Mouse (Mus musculus): ENCODE results near the gene Gm15262. TPM values are rescaled to one million over a fixed set of nuclear protein-coding genes. Genes with fewer than 3 reads are reported as not detected.
A peak's percentile ranks its signal among the peaks of the same experiment; 100 is the strongest.
"Not testable (repeated sequence)": the region's sequence is repeated elsewhere in the genome, so short reads cannot be mapped to it uniquely, and the experiment has no call there.

Gm15262 gene
- polyA plus RNA-seq (2015; fragmentation: Nextera tagmentation; extraction: Ambion mirVana): not detected in 2 replicates

GRCm38 (mm10) chrX:161287156-161287555 is at the start of gene Gm15262:
Gene Gm15262 (plus strand): TSS chrX:161287456.
- not testable (repeated sequence) for ATAC-seq (ENCODE audit: low read depth); H3K27ac ChIP-seq; H3K9me3 ChIP-seq (replicated peaks); H3K4me3 ChIP-seq (replicated peaks); H3K4me1 ChIP-seq (replicated peaks); H3K9ac ChIP-seq; H3K36me3 ChIP-seq; H3K27me3 ChIP-seq; DNase-seq; H3K4me2 ChIP-seq
- 46% methylated on average over 2 of the region's 2 CpGs for WGBS (ENCODE audit: insufficient replicate concordance)

- 59% methylated on average over 1 of the region's 1 CpGs for WGBS (ENCODE audit: insufficient replicate concordance)
- Histone ChIP-seq H3K4me1 (replicated peaks) (no peaks in the 10 kb centered on the region), H3K4me3 (replicated peaks) (no peak overlapping the region), H3K27me3 (no peaks in the 10 kb centered on the region), H3K27ac (no peak overlapping the region), H3K4me2 (no peak overlapping the region), H3K9me3 (replicated peaks) (no peaks in the 10 kb centered on the region), H3K36me3 (no peaks in the 10 kb centered on the region), H3K9ac (no peak overlapping the region)
- ATAC-seq (ENCODE audit: low read depth): no peak
- DNase-seq: no peak
Measured at GRCm38 (mm10) chrX:161308131-161308530, 20.9 kb downstream of the Gm15262 start.

- no peak for DNase-seq
- H3K4me2 ChIP-seq: no peak overlapping the region
- H3K36me3 ChIP-seq: no peaks in the 10 kb centered on the region
- no peak overlapping the region for H3K27ac ChIP-seq
- no peak overlapping the region for H3K9ac ChIP-seq
- no peaks in the 10 kb centered on the region for H3K9me3 ChIP-seq (replicated peaks)
- H3K27me3 ChIP-seq: no peaks in the 10 kb centered on the region
- H3K4me3 ChIP-seq (replicated peaks): no peak overlapping the region
- H3K4me1 ChIP-seq (replicated peaks): no peaks in the 10 kb centered on the region
- ATAC-seq (ENCODE audit: low read depth): no peak
Measured at GRCm38 (mm10) chrX:161316443-161316842, 29.2 kb downstream of the Gm15262 start.

- Histone ChIP-seq H3K9ac (no peak overlapping the region), H3K36me3 (no peaks in the 10 kb centered on the region), H3K4me3 (replicated peaks) (no peak overlapping the region), H3K27me3 (no peaks in the 10 kb centered on the region), H3K4me2 (no peak overlapping the region), H3K4me1 (replicated peaks) (no peaks in the 10 kb centered on the region), H3K9me3 (replicated peaks) (no peaks in the 10 kb centered on the region), H3K27ac (no peak overlapping the region)
- 26% methylated on average over 11 of the region's 11 CpGs for WGBS (ENCODE audit: insufficient replicate concordance)
- ATAC-seq (ENCODE audit: low read depth) (no peak), DNase-seq (no peak)
Measured at GRCm38 (mm10) chrX:161370927-161371326, 83.7 kb downstream of the Gm15262 start.

GRCm38 (mm10) chrX:161371461-161371860 is 84.2 kb downstream of the Gm15262 start:
- WGBS (ENCODE audit: insufficient replicate concordance): 41% methylated on average over 3 of the region's 3 CpGs
- Histone ChIP-seq H3K9ac (no peak overlapping the region), H3K36me3 (no peaks in the 10 kb centered on the region), H3K4me2 (no peak overlapping the region), H3K27ac (no peak overlapping the region), H3K27me3 (no peaks in the 10 kb centered on the region), H3K9me3 (replicated peaks) (no peaks in the 10 kb centered on the region), H3K4me3 (replicated peaks) (no peak overlapping the region), H3K4me1 (replicated peaks) (no peaks in the 10 kb centered on the region)
- ATAC-seq (ENCODE audit: low read depth): no peak
- DNase-seq: no peak

- H3K9ac ChIP-seq: no peak overlapping the region
- H3K27ac ChIP-seq: no peak overlapping the region
- no peak for DNase-seq
- no peaks in the 10 kb centered on the region for H3K9me3 ChIP-seq (replicated peaks)
- H3K4me3 ChIP-seq (replicated peaks): no peak overlapping the region
- H3K27me3 ChIP-seq: no peaks in the 10 kb centered on the region
- no peak for ATAC-seq (ENCODE audit: low read depth)
- H3K4me1 ChIP-seq (replicated peaks): no peaks in the 10 kb centered on the region
- WGBS (ENCODE audit: insufficient replicate concordance): 28% methylated on average over 1 of the region's 1 CpGs
- no peaks in the 10 kb centered on the region for H3K36me3 ChIP-seq
- no peak overlapping the region for H3K4me2 ChIP-seq
Measured at GRCm38 (mm10) chrX:161375568-161375967, 88.3 kb downstream of the Gm15262 start.

- no peak for DNase-seq
Measured at GRCm38 (mm10) chrX:161385791-161386190, 98.5 kb downstream of the Gm15262 start.

GRCm38 (mm10) chrX:161387942-161388341 is 100.7 kb downstream of the Gm15262 start:
- H3K4me1 ChIP-seq (replicated peaks): no peaks in the 10 kb centered on the region
- no peak for DNase-seq
- H3K9me3 ChIP-seq (replicated peaks): no peaks in the 10 kb centered on the region
- no peak overlapping the region for H3K4me2 ChIP-seq
- no peaks in the 10 kb centered on the region for H3K27me3 ChIP-seq
- H3K36me3 ChIP-seq: no peaks in the 10 kb centered on the region
- H3K4me3 ChIP-seq (replicated peaks): no peak overlapping the region
- no peak overlapping the region for H3K27ac ChIP-seq
- ATAC-seq (ENCODE audit: low read depth): no peak
- 75% methylated on average over 4 of the region's 4 CpGs for WGBS (ENCODE audit: insufficient replicate concordance)
- no peak overlapping the region for H3K9ac ChIP-seq

More at GRCm38 (mm10) chrX:161385791-161386190, 98.5 kb downstream of the Gm15262 start:
- Histone ChIP-seq H3K4me1 (replicated peaks) (no peaks in the 10 kb centered on the region), H3K9me3 (replicated peaks) (no peaks in the 10 kb centered on the region), H3K27me3 (no peaks in the 10 kb centered on the region), H3K36me3 (no peaks in the 10 kb centered on the region), H3K27ac (no peak overlapping the region), H3K4me3 (replicated peaks) (no peak overlapping the region), H3K9ac (no peak overlapping the region), H3K4me2 (no peak overlapping the region)
- 28% methylated on average over 8 of the region's 8 CpGs for WGBS (ENCODE audit: insufficient replicate concordance)
- no peak for ATAC-seq (ENCODE audit: low read depth)

- ATAC-seq (ENCODE audit: low read depth) (no peak), DNase-seq (peak; percentile 34)
- Histone ChIP-seq H3K27ac (no peak overlapping the region), H3K27me3 (no peaks in the 10 kb centered on the region), H3K4me1 (replicated peaks) (no peaks in the 10 kb centered on the region), H3K36me3 (no peaks in the 10 kb centered on the region), H3K4me2 (no peak overlapping the region), H3K9ac (no peak overlapping the region), H3K9me3 (replicated peaks) (no peaks in the 10 kb centered on the region), H3K4me3 (replicated peaks) (no peak overlapping the region)
- 16% methylated on average over 11 of the region's 11 CpGs for WGBS (ENCODE audit: insufficient replicate concordance)
Measured at GRCm38 (mm10) chrX:161399110-161399509, 111.9 kb downstream of the Gm15262 start.

- ATAC-seq (ENCODE audit: low read depth) (no peak), DNase-seq (no peak)
- no peaks in the 10 kb centered on the region for H3K36me3 ChIP-seq
- 44% methylated on average over 1 of the region's 1 CpGs for WGBS (ENCODE audit: insufficient replicate concordance)
- H3K4me2 ChIP-seq: no peak overlapping the region
- no peak overlapping the region for H3K4me3 ChIP-seq (replicated peaks)
- H3K9ac ChIP-seq: no peak overlapping the region
- H3K27ac ChIP-seq: no peak overlapping the region
- no peaks in the 10 kb centered on the region for H3K4me1 ChIP-seq (replicated peaks)
- no peaks in the 10 kb centered on the region for H3K9me3 ChIP-seq (replicated peaks)
- H3K27me3 ChIP-seq: no peaks in the 10 kb centered on the region; the same call in 1 of the 2 replicates
Measured at GRCm38 (mm10) chrX:161411151-161411550, 123.9 kb downstream of the Gm15262 start.
